Comparison of ENCODE assay signal across 8 mouse cellular contexts in genomic region chr14:61112404-61112803, GRCm38 (mm10). TPM values are rescaled to one million over a fixed set of nuclear protein-coding genes. Genes with fewer than 3 reads are reported as not detected.
DNase-seq lines count a peak whose midpoint lies in the region; ATAC-seq and TF ChIP-seq lines count a peak whose summit lies in the region.

No protein-coding gene starts in this region.

- ATAC-seq in embryonic facial prominence, embryonic 14.5 days (ENCODE audit: low read depth): peak; percentile 50; the same call in 1 of the 2 replicates

- peak; percentile 72 for DNase-seq in ES-CJ7 (ENCODE audit: low read depth, low spot score)
- DNase-seq in embryonic facial prominence, embryonic 14.5 days (ENCODE audit: low spot score): peak; percentile 89
- DNase-seq in heart, postnatal 10 days: peak; percentile 81 to 90
- DNase-seq in layer of hippocampus, postnatal 14 days (ENCODE audit: low spot score in 2 of 2): peak; percentile 83 to 84
- DNase-seq in lung, postnatal 4 days: peak; percentile 73 to 83
- DNase-seq in right cerebral cortex, postnatal 14 days: peak; percentile 92
- DNase-seq in urinary bladder, postnatal 14 days (ENCODE audit: low spot score): peak; percentile 82

- H3K9me3 ChIP-seq in embryonic facial prominence, embryonic 14.5 days (ENCODE audit: control insufficient read depth, low read length): no peaks in the 10 kb centered on the region

- no peak overlapping the region for H3K27ac ChIP-seq in bone marrow, adult 2 months (ENCODE audit: control insufficient read depth, insufficient read depth, low read depth, low read length, poor library complexity)
- H3K27ac ChIP-seq in embryonic facial prominence, embryonic 14.5 days (replicated peaks; ENCODE audit: low read depth, low read length): no peak overlapping the region

- no peaks in the 10 kb centered on the region for H3K27me3 ChIP-seq in embryonic facial prominence, embryonic 14.5 days (replicated peaks; ENCODE audit: control insufficient read depth, insufficient read depth, low read length)

- intact Hi-C loops in heart, postnatal 10 days (cut with DNase I): loop anchor here (1.0 to 5.0 kb wide), 2 partner anchors 180 to 313 kb away; no protein-coding TSS in a partner anchor

- 4% methylated on average over 11 of the region's 11 CpGs for WGBS in bone marrow, adult 2 months
- 3% methylated on average over 11 of the region's 11 CpGs for WGBS in embryonic facial prominence, embryonic 14.5 days

- TF ChIP-seq POLR2A in bone marrow, adult 2 months (IDR thresholded peaks at IDR 0.05; ENCODE audit: borderline replicate concordance, control insufficient read depth, low read depth, low read length): no peak

- no peaks in the 10 kb centered on the region for H3K4me1 ChIP-seq in bone marrow, adult 2 months (ENCODE audit: control insufficient read depth, insufficient read depth, low read length)
- no peaks in the 10 kb centered on the region for H3K4me1 ChIP-seq in embryonic facial prominence, embryonic 14.5 days (ENCODE audit: control insufficient read depth, insufficient read depth, low read length)

- H3K36me3 ChIP-seq in embryonic facial prominence, embryonic 14.5 days (ENCODE audit: control insufficient read depth, insufficient read depth, low read length): no peaks in the 10 kb centered on the region

- peak; percentile 61 for TF ChIP-seq CTCF in bone marrow, adult 2 months (IDR thresholded peaks at IDR 0.05; ENCODE audit: control insufficient read depth, insufficient read depth, low read length)

- H3K9ac ChIP-seq in embryonic facial prominence, embryonic 14.5 days (ENCODE audit: low read depth, low read length): no peak overlapping the region

- H3K4me2 ChIP-seq in embryonic facial prominence, embryonic 14.5 days (ENCODE audit: low read depth, low read length): peak overlapping the region; percentile 36

- no peak overlapping the region for H3K4me3 ChIP-seq in bone marrow, adult 2 months (replicated peaks; ENCODE audit: control insufficient read depth, low read depth, low read length)
- H3K4me3 ChIP-seq in embryonic facial prominence, embryonic 14.5 days (ENCODE audit: low read depth, low read length): no peak overlapping the region

RNA-seq across cellular contexts. Expression of gene Sacs, which starts 25.9 kb away (rescaled TPM):
- polyA plus RNA-seq in bone marrow, adult 2 months (2011; ENCODE audit: insufficient read depth, insufficient read length, low replicate concordance, missing spikeins): 2.5 TPM in 2 replicates
- 5.0 and 5.2 TPM in 2 replicates for polyA plus RNA-seq in embryonic facial prominence, embryonic 14.5 days (2014; fragmentation: Nextera tagmentation; extraction: Ambion mirVana)
- 10 to 100 TPM; 31.0 to 34.8 TPM for total RNA-seq in heart, postnatal 10 days (2021)
- total RNA-seq in layer of hippocampus, postnatal 14 days (2021): 10 to 100 TPM; 52.8 to 57.3 TPM
